Mouse (Mus musculus): ENCODE data around the gene 1700001K19Rik.

GRCm38 (mm10) chr12:110681878-110682277, 541 bp downstream of the 1700001K19Rik start:
- TF ChIP-seq CTCF (conservative IDR thresholded peaks at IDR 0.05; ENCODE audit: low read length) (no peak), NANOG (IDR thresholded peaks at IDR 0.05; ENCODE audit: borderline replicate concordance, low read length) (no peak)

All from E14TG2a.4 (cell line).